Mouse (Mus musculus): ENCODE data around the gene Gpr62.

DNA sequence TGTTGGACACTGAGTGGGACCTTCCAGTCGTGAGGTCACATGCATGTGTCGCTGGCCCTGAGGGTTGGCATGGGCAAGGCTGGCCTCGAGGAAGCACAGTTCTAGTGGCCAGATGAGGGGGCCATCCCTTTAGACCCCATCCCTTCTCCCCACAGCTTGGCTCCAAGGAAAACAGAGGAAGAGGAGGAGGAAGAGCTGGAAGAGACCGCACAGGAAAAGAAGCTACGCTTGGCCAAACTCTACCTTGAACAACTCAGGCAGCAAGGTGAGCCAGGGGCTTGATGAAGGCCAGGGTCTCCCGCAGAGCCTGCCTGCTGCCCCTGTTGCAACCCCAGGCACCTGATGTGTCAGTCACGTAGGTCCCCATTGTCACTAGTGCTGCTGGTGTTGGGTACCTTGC is 14.8 kb upstream of the Gpr62 start:
- TF ChIP-seq KAT2A (IDR thresholded peaks at IDR 0.05; ENCODE audit: insufficient replicate concordance, low read length) (no peak), USF1 (IDR thresholded peaks at IDR 0.05; ENCODE audit: low read depth, low read length) (no peak), POLR2A (IDR thresholded peaks at IDR 0.05; ENCODE audit: low read depth, low read length) (no peak), MAZ (IDR thresholded peaks at IDR 0.05; ENCODE audit: low read depth, low read length) (no peak), EP300 (IDR thresholded peaks at IDR 0.05; ENCODE audit: low read length) (no peak), NELFE (IDR thresholded peaks at IDR 0.05; ENCODE audit: low read depth, low read length) (no peak), HCFC1 (IDR thresholded peaks at IDR 0.05; ENCODE audit: low read depth, low read length) (no peak)

Data from CH12.LX (cell line).